Mouse (Mus musculus) right cerebral cortex, postnatal 4 days (tissue): ENCODE measurements around the gene Ggnbp2.

Experiments
- DNase-seq: peaks from one replicate; pipeline ENCODE4 v3.0.0-alpha.2; 2022

The Ggnbp2 gene

GRCm38 (mm10) chr11:84870337-84871043 is at the start of gene Ggnbp2:
Ggnbp2 (minus strand) TSS chr11:84870817.
- peak; percentile 89 for DNase-seq

- DNase-seq, result no peak
These were observed 49.3 kb upstream of the Ggnbp2 start for GRCm38 (mm10) chr11:84919951-84920350.

GRCm38 (mm10) chr11:84919276-84919675 is 48.7 kb upstream of the Ggnbp2 start:
- DNase-seq, result peak; percentile 22

GRCm38 (mm10) chr11:84918425-84918824 is 47.8 kb upstream of the Ggnbp2 start:
- DNase-seq, result peak; percentile 99

- no peak for DNase-seq
These were observed 46.2 kb upstream of the Ggnbp2 start for GRCm38 (mm10) chr11:84916703-84917300.

GRCm38 (mm10) chr11:84916053-84916702 is 45.6 kb upstream of the Ggnbp2 start, which contains the start of gene Znhit3:
Znhit3 (minus strand) TSS chr11:84916366.
- peak; percentile 73 for DNase-seq

- DNase-seq, result no peak
These were observed 44.1 kb upstream of the Ggnbp2 start for GRCm38 (mm10) chr11:84914673-84915072.

- no peak for DNase-seq
These were observed 39.8 kb upstream of the Ggnbp2 start for GRCm38 (mm10) chr11:84910411-84910810.

- no peak for DNase-seq
These were observed 37.9 kb upstream of the Ggnbp2 start for GRCm38 (mm10) chr11:84908480-84908879.

- DNase-seq, result no peak
These were observed 36.5 kb upstream of the Ggnbp2 start for GRCm38 (mm10) chr11:84907081-84907480.

GRCm38 (mm10) chr11:84904597-84905144 is 34.1 kb upstream of the Ggnbp2 start:
- no peak for DNase-seq

GRCm38 (mm10) chr11:84893113-84893512 is 22.5 kb upstream of the Ggnbp2 start:
- no peak for DNase-seq

GRCm38 (mm10) chr11:84891705-84892104 is 21.1 kb upstream of the Ggnbp2 start:
- no peak for DNase-seq

- DNase-seq, result no peak
These were observed 18.9 kb upstream of the Ggnbp2 start for GRCm38 (mm10) chr11:84889492-84889891.

- DNase-seq, result no peak
These were observed 17.4 kb upstream of the Ggnbp2 start for GRCm38 (mm10) chr11:84888025-84888424.

- DNase-seq, result no peak
These were observed 16.3 kb upstream of the Ggnbp2 start for GRCm38 (mm10) chr11:84886767-84887511.

GRCm38 (mm10) chr11:84886236-84886635 is 15.6 kb upstream of the Ggnbp2 start:
- DNase-seq, result no peak

- DNase-seq, result no peak
These were observed 14.6 kb upstream of the Ggnbp2 start for GRCm38 (mm10) chr11:84885238-84885637.

GRCm38 (mm10) chr11:84882346-84882745 is 11.7 kb upstream of the Ggnbp2 start:
- no peak for DNase-seq

GRCm38 (mm10) chr11:84880971-84881370 is 10.4 kb upstream of the Ggnbp2 start:
- DNase-seq, result no peak

- DNase-seq, result peak; percentile 57
These were observed 9.9 kb upstream of the Ggnbp2 start for GRCm38 (mm10) chr11:84880465-84880961.

- DNase-seq, result peak; percentile 81
These were observed 9.3 kb upstream of the Ggnbp2 start, which contains the start of the genes Myo19 and Pigw for GRCm38 (mm10) chr11:84879772-84880464. Myo19 (plus strand) TSS chr11:84880148. Pigw (minus strand) TSS chr11:84880285.
